Mouse (Mus musculus): Measurements from ENCODE around the gene Cfap299.

GRCm38 (mm10) chr5:98387054-98387453, 58.0 kb downstream of the Cfap299 start:
- TF ChIP-seq E2F4 (IDR thresholded peaks at IDR 0.05; ENCODE audit: insufficient replicate concordance, low read depth, low read length), result no peak
- TF ChIP-seq BHLHE40 (IDR thresholded peaks at IDR 0.05; ENCODE audit: low read depth, low read length), result no peak
- no peak for TF ChIP-seq ZMIZ1 (IDR thresholded peaks at IDR 0.05; ENCODE audit: low read depth, low read length)
- TF ChIP-seq CTCF (conservative IDR thresholded peaks at IDR 0.05 in 1 of 2, IDR thresholded peaks at IDR 0.05 in 1 of 2; ENCODE audit: low read depth in 2 of 2, low read length in 2 of 2), result no peak
- TF ChIP-seq SIN3A (IDR thresholded peaks at IDR 0.05; ENCODE audit: low read length), result no peak
- TF ChIP-seq ZC3H11A (IDR thresholded peaks at IDR 0.05; ENCODE audit: low read depth, low read length), result no peak
- no peak for TF ChIP-seq TCF12 (IDR thresholded peaks at IDR 0.05; ENCODE audit: low read depth, low read length)
- no peak for TF ChIP-seq JUND (conservative IDR thresholded peaks at IDR 0.05; ENCODE audit: low read depth, low read length)
- TF ChIP-seq USF2 (conservative IDR thresholded peaks at IDR 0.05; ENCODE audit: low read depth, low read length), result no peak
